Mouse (Mus musculus): Measurements from ENCODE around the gene Tcf3. TPM values are rescaled to one million over a fixed set of nuclear protein-coding genes. Genes with fewer than 3 reads are reported as not detected.

Gene Tcf3
- total and polyA plus RNA-seq, 3 experiments: 125 to 258 TPM; not detected in 1

GRCm38 (mm10) chr10:80433513-80434232 lies at the start of gene Tcf3 (continued):
- peak; percentile 81; the same call in 1 of the 2 replicates for TF ChIP-seq MAZ (IDR thresholded peaks at IDR 0.05; ENCODE audit: low read depth, low read length)
- no peak for TF ChIP-seq RCOR1 (IDR thresholded peaks at IDR 0.05; ENCODE audit: low read depth, low read length)
- TF ChIP-seq NELFE (IDR thresholded peaks at IDR 0.05; ENCODE audit: low read depth, low read length): peak; percentile 84
- 0 out of 6 replicates have a peak, but pooled peaks of 1 of the 3 experiments have one; percentile 8 for TF ChIP-seq CTCF (IDR thresholded peaks at IDR 0.05 in 2 of 3, conservative IDR thresholded peaks at IDR 0.05 in 1 of 3; ENCODE audit: control insufficient read depth in 1 of 3, insufficient read depth in 1 of 3, low read depth in 2 of 3, low read length in 3 of 3, poor library complexity in 1 of 3, severe bottlenecking in 1 of 3)

- Histone ChIP-seq H3K27me3 (ENCODE audit: control insufficient read depth in 1 of 2, insufficient read depth in 2 of 2, low read length in 2 of 2) (peaks cover 2 to 4% of the 10 kb centered on the region in 2 experiments; a peak in 3 of 4 replicates), H3K36me3 (ENCODE audit: control insufficient read depth in 1 of 2, insufficient read depth in 2 of 2, low read length in 2 of 2) (no peaks in the 10 kb centered on the region)
- DNase-seq (ENCODE audit: low read depth, low spot score): peak; percentile 78
Measured at GRCm38 (mm10) chr10:80481002-80481401, 47.6 kb upstream of the Tcf3 start.

DNA sequence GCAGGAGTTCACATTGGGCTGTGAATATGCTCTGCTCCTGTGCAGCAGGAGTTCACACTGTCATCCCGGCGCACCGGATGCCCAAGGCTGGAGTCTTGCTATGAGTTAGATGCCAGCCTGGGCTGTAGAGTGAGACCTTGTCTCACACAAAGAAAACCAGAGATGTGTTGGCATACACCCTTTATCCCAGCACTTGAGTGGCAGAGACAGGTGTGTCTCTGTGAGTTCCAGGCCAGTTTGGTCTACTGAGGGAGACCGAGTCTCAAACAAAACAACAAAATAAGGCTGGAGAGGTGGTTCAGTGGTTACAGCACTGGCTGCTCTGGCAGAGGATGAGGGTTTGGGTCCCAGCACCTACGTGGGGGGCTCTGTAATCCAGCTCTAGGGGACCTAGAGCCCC lies 45.1 kb upstream of the Tcf3 start:
- H3K27ac ChIP-seq (ENCODE audit: control insufficient read depth, low read depth, low read length): no peak overlapping the region
- DNase-seq (ENCODE audit: low read depth, low spot score): no peak
- no peaks in the 10 kb centered on the region for H3K79me2 ChIP-seq (ENCODE audit: control insufficient read depth, insufficient read depth, low read length, poor library complexity)
- no peaks in the 10 kb centered on the region for H3K9me3 ChIP-seq (replicated peaks; ENCODE audit: insufficient read depth, low read length)
- H3K36me3 ChIP-seq (ENCODE audit: control insufficient read depth in 1 of 2, insufficient read depth in 2 of 2, low read length in 2 of 2): peaks cover 0 to 4% of the 10 kb centered on the region in 2 experiments; a peak in 2 of 4 replicates
- H3K4me1 ChIP-seq (ENCODE audit: control insufficient read depth in 1 of 2, insufficient read depth in 2 of 2, low read length in 2 of 2): peaks cover 0 to 8% of the 10 kb centered on the region in 2 experiments; a peak in 2 of 4 replicates
- H3K4me3 ChIP-seq (ENCODE audit: control insufficient read depth in 1 of 2, insufficient read depth in 1 of 2, low read depth in 2 of 2, low read length in 2 of 2): no peak overlapping the region
- no peak overlapping the region for H3K9ac ChIP-seq (ENCODE audit: control insufficient read depth, low read depth, low read length, poor library complexity, severe bottlenecking)
- TF ChIP-seq CHD1 (IDR thresholded peaks at IDR 0.05; ENCODE audit: low read depth, low read length) (no peak), POLR2A (IDR thresholded peaks at IDR 0.05; ENCODE audit: control insufficient read depth in 1 of 2, insufficient read depth in 1 of 2, low read depth in 1 of 2, low read length in 2 of 2, poor library complexity in 1 of 2) (no peak), ZC3H11A (IDR thresholded peaks at IDR 0.05; ENCODE audit: low read depth, low read length) (no peak), MXI1 (IDR thresholded peaks at IDR 0.05; ENCODE audit: low read depth, low read length) (no peak), SMC3 (IDR thresholded peaks at IDR 0.05; ENCODE audit: low read depth, low read length) (no peak), MAZ (IDR thresholded peaks at IDR 0.05; ENCODE audit: low read depth, low read length) (no peak), TBP (IDR thresholded peaks at IDR 0.05; ENCODE audit: low read depth, low read length) (no peak), MAFK (IDR thresholded peaks at IDR 0.05; ENCODE audit: borderline replicate concordance, low read depth, low read length) (no peak), ETS1 (IDR thresholded peaks at IDR 0.05; ENCODE audit: low read depth, low read length) (no peak), GABPA (IDR thresholded peaks at IDR 0.05; ENCODE audit: low read depth, low read length) (no peak), EP300 (IDR thresholded peaks at IDR 0.05; ENCODE audit: low read depth in 1 of 2, low read length in 2 of 2) (no peak), E2F4 (IDR thresholded peaks at IDR 0.05; ENCODE audit: borderline replicate concordance, low read depth, low read length) (no peak), CTCF (IDR thresholded peaks at IDR 0.05 in 2 of 3, conservative IDR thresholded peaks at IDR 0.05 in 1 of 3; ENCODE audit: control insufficient read depth in 1 of 3, insufficient read depth in 1 of 3, low read depth in 2 of 3, low read length in 3 of 3, poor library complexity in 1 of 3, severe bottlenecking in 1 of 3) (no peak), TAL1 (IDR thresholded peaks at IDR 0.05; ENCODE audit: low read length) (no peak), RAD21 (IDR thresholded peaks at IDR 0.05; ENCODE audit: low read depth, low read length) (no peak), CHD2 (IDR thresholded peaks at IDR 0.05; ENCODE audit: low read length) (no peak), ZKSCAN1 (IDR thresholded peaks at IDR 0.05; ENCODE audit: low read depth, low read length) (no peak), UBTF (IDR thresholded peaks at IDR 0.05; ENCODE audit: borderline replicate concordance, insufficient read depth, low read depth, low read length) (no peak), MYC (IDR thresholded peaks at IDR 0.05; ENCODE audit: low read depth, low read length) (no peak), MAX (IDR thresholded peaks at IDR 0.05; ENCODE audit: low read length) (no peak)
- peaks cover 0 to 2% of the 10 kb centered on the region in 2 experiments; a peak in 2 of 4 replicates for H3K27me3 ChIP-seq (ENCODE audit: control insufficient read depth in 1 of 2, insufficient read depth in 2 of 2, low read length in 2 of 2)

More at GRCm38 (mm10) chr10:80481002-80481401, 47.6 kb upstream of the Tcf3 start:
- no peak for TF ChIP-seq TBP (IDR thresholded peaks at IDR 0.05; ENCODE audit: low read depth, low read length)
- TF ChIP-seq MYC (IDR thresholded peaks at IDR 0.05; ENCODE audit: low read depth, low read length): no peak
- TF ChIP-seq GABPA (IDR thresholded peaks at IDR 0.05; ENCODE audit: low read depth, low read length): no peak
- no peak for TF ChIP-seq MAZ (IDR thresholded peaks at IDR 0.05; ENCODE audit: low read depth, low read length)
- no peak for TF ChIP-seq EP300 (IDR thresholded peaks at IDR 0.05; ENCODE audit: low read depth in 1 of 2, low read length in 2 of 2)
- TF ChIP-seq ELF1 (IDR thresholded peaks at IDR 0.05; ENCODE audit: low read depth, low read length): no peak
- TF ChIP-seq UBTF (IDR thresholded peaks at IDR 0.05; ENCODE audit: borderline replicate concordance, insufficient read depth, low read depth, low read length): no peak
- TF ChIP-seq USF1 (IDR thresholded peaks at IDR 0.05; ENCODE audit: low read depth, low read length): no peak
- no peak for TF ChIP-seq SMC3 (IDR thresholded peaks at IDR 0.05; ENCODE audit: low read depth, low read length)
- TF ChIP-seq MEF2A (IDR thresholded peaks at IDR 0.05; ENCODE audit: extremely low read depth, insufficient replicate concordance, low read depth, low read length, poor library complexity, severe bottlenecking): no peak
- TF ChIP-seq KAT2A (conservative IDR thresholded peaks at IDR 0.05; ENCODE audit: low read depth, low read length): no peak
- no peak for TF ChIP-seq RCOR1 (IDR thresholded peaks at IDR 0.05; ENCODE audit: low read depth, low read length)
- Histone ChIP-seq H3K4me3 (ENCODE audit: control insufficient read depth in 1 of 2, insufficient read depth in 1 of 2, low read depth in 2 of 2, low read length in 2 of 2) (no peak overlapping the region), H3K9ac (ENCODE audit: control insufficient read depth, low read depth, low read length, poor library complexity, severe bottlenecking) (no peak overlapping the region), H3K9me3 (replicated peaks; ENCODE audit: insufficient read depth, low read length) (no peaks in the 10 kb centered on the region), H3K4me1 (ENCODE audit: control insufficient read depth in 1 of 2, insufficient read depth in 2 of 2, low read length in 2 of 2) (no peaks in the 10 kb centered on the region), H3K79me2 (ENCODE audit: control insufficient read depth, insufficient read depth, low read length, poor library complexity) (no peaks in the 10 kb centered on the region), H3K27ac (ENCODE audit: control insufficient read depth, low read depth, low read length) (no peak overlapping the region)
